Mouse (Mus musculus): ENCODE measurements at regions not wholly inside any gene's neighbourhood (a gene's known extent, or its start where the extent isn't known, plus 50 kb on each side); places are given as distances from the start of the nearest gene placed in this dataset.

DNA sequence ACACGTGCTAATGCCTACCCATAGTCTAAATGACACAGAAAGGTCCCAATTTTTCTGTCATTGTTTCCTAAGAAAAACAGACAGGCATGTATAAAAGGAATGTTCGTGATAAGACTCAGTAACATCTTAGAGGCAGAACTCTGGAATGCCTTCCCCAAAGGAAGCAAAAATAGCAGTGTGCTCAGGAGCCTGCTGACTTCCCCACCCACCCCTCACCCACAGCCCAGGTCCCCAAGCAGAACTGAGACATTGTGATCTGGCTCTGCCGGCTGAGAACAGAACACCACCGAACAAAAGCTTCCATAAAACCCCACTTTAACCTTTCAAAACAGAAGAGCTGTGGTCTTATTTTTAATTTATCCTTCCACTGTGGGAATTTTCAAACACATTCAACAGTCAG, 286.1 kb downstream of the Qk start:
- TF ChIP-seq CTCF (IDR thresholded peaks at IDR 0.05; ENCODE audit: borderline replicate concordance, insufficient read depth, low read length) (no peak), POLR2A (IDR thresholded peaks at IDR 0.05; ENCODE audit: low read depth, low read length) (no peak)

Measured in embryonic fibroblast, embryonic 13.5 days (primary cell).